Mouse (Mus musculus): ENCODE data around the gene Rab7. TPM values are rescaled to one million over a fixed set of nuclear protein-coding genes. Genes with fewer than 3 reads are reported as not detected.
A peak's percentile ranks its signal among the peaks of the same experiment; 100 is the strongest.

The Rab7 gene
- polyA plus RNA-seq, 1 experiment from 2014 or later = 253 TPM

GRCm38 (mm10) chr6:88065968-88066367, 20.9 kb upstream of the Rab7 start:
- no peak for DNase-seq (ENCODE audit: low spot score)
- H3K4me1 ChIP-seq (ENCODE audit: insufficient read depth, low read depth, low read length) = no peaks in the 10 kb centered on the region; the same call in 1 of the 2 replicates
- no peaks in the 10 kb centered on the region for H3K9me3 ChIP-seq (ENCODE audit: low read length)
- no peak overlapping the region for H3K4me3 ChIP-seq (ENCODE audit: low read depth, low read length)
- no peaks in the 10 kb centered on the region for H3K27me3 ChIP-seq (replicated peaks; ENCODE audit: insufficient read depth, low read length)
- no peak overlapping the region for H3K27ac ChIP-seq (ENCODE audit: low read length)
- TF ChIP-seq EP300 (IDR thresholded peaks at IDR 0.05) (no peak), CTCF (IDR thresholded peaks at IDR 0.05) (no peak)
- no peaks in the 10 kb centered on the region for H3K36me3 ChIP-seq (ENCODE audit: insufficient read depth, low read length)
- H3K9ac ChIP-seq (replicated peaks; ENCODE audit: low read depth) = no peak overlapping the region
- H3K4me2 ChIP-seq (replicated peaks; ENCODE audit: low read depth, low read length) = no peak overlapping the region
- ATAC-seq = no peak
- WGBS = 74% methylated on average over 3 of the region's 3 CpGs

- H3K4me2 ChIP-seq (replicated peaks; ENCODE audit: low read depth, low read length) = no peak overlapping the region
- no peaks in the 10 kb centered on the region for H3K36me3 ChIP-seq (ENCODE audit: insufficient read depth, low read length)
- peak; percentile 26; the same call in 1 of the 2 replicates for ATAC-seq
- H3K27ac ChIP-seq (ENCODE audit: low read length) = peak overlapping the region; percentile 62
- WGBS = 30% methylated on average over 4 of the region's 4 CpGs
- peak; percentile 67 for DNase-seq (ENCODE audit: low spot score)
- H3K4me1 ChIP-seq (ENCODE audit: insufficient read depth, low read depth, low read length) = no peaks in the 10 kb centered on the region; the same call in 1 of the 2 replicates
- H3K4me3 ChIP-seq (ENCODE audit: low read depth, low read length) = no peak overlapping the region
- H3K9me3 ChIP-seq (ENCODE audit: low read length) = no peaks in the 10 kb centered on the region
- peak; percentile 58; the same call in 1 of the 2 replicates for TF ChIP-seq EP300 (IDR thresholded peaks at IDR 0.05)
- no peak for TF ChIP-seq CTCF (IDR thresholded peaks at IDR 0.05)
- no peaks in the 10 kb centered on the region for H3K27me3 ChIP-seq (replicated peaks; ENCODE audit: insufficient read depth, low read length)
- no peak overlapping the region for H3K9ac ChIP-seq (replicated peaks; ENCODE audit: low read depth)
Observed at GRCm38 (mm10) chr6:88065116-88065515, 20.0 kb upstream of the Rab7 start.

GRCm38 (mm10) chr6:88064072-88064642, 19.1 kb upstream of the Rab7 start:
- no peak overlapping the region for H3K4me3 ChIP-seq (ENCODE audit: low read depth, low read length)
- no peak overlapping the region for H3K4me2 ChIP-seq (replicated peaks; ENCODE audit: low read depth, low read length)
- DNase-seq (ENCODE audit: low spot score) = no peak
- no peaks in the 10 kb centered on the region for H3K27me3 ChIP-seq (replicated peaks; ENCODE audit: insufficient read depth, low read length)
- no peak for ATAC-seq
- no peak for TF ChIP-seq EP300 (IDR thresholded peaks at IDR 0.05)
- no peak for TF ChIP-seq CTCF (IDR thresholded peaks at IDR 0.05)
- 69% methylated on average over 3 of the region's 3 CpGs for WGBS
- no peak overlapping the region for H3K9ac ChIP-seq (replicated peaks; ENCODE audit: low read depth)
- H3K27ac ChIP-seq (ENCODE audit: low read length) = no peak overlapping the region
- no peaks in the 10 kb centered on the region; the same call in 1 of the 2 replicates for H3K4me1 ChIP-seq (ENCODE audit: insufficient read depth, low read depth, low read length)
- no peaks in the 10 kb centered on the region for H3K9me3 ChIP-seq (ENCODE audit: low read length)
- no peaks in the 10 kb centered on the region for H3K36me3 ChIP-seq (ENCODE audit: insufficient read depth, low read length)

GRCm38 (mm10) chr6:88062398-88062797, 17.3 kb upstream of the Rab7 start:
- no peak for DNase-seq (ENCODE audit: low spot score)
- Histone ChIP-seq H3K9me3 (ENCODE audit: low read length) (no peaks in the 10 kb centered on the region), H3K27ac (ENCODE audit: low read length) (no peak overlapping the region), H3K4me1 (ENCODE audit: insufficient read depth, low read depth, low read length) (no peaks in the 10 kb centered on the region; the same call in 1 of the 2 replicates), H3K36me3 (ENCODE audit: insufficient read depth, low read length) (no peaks in the 10 kb centered on the region), H3K4me3 (ENCODE audit: low read depth, low read length) (no peak overlapping the region), H3K27me3 (replicated peaks; ENCODE audit: insufficient read depth, low read length) (no peaks in the 10 kb centered on the region), H3K4me2 (replicated peaks; ENCODE audit: low read depth, low read length) (no peak overlapping the region), H3K9ac (replicated peaks; ENCODE audit: low read depth) (no peak overlapping the region)
- WGBS = 55% methylated on average over 4 of the region's 4 CpGs
- TF ChIP-seq CTCF (IDR thresholded peaks at IDR 0.05) (no peak), EP300 (IDR thresholded peaks at IDR 0.05) (no peak)
- ATAC-seq = no peak

- H3K4me1 ChIP-seq (ENCODE audit: insufficient read depth, low read depth, low read length) = no peaks in the 10 kb centered on the region; the same call in 1 of the 2 replicates
- H3K9ac ChIP-seq (replicated peaks; ENCODE audit: low read depth) = no peak overlapping the region
- H3K4me3 ChIP-seq (ENCODE audit: low read depth, low read length) = no peak overlapping the region
- DNase-seq (ENCODE audit: low spot score) (no peak), ATAC-seq (no peak)
- WGBS = 85% methylated on average over 4 of the region's 4 CpGs
- no peak overlapping the region for H3K27ac ChIP-seq (ENCODE audit: low read length)
- no peak overlapping the region for H3K4me2 ChIP-seq (replicated peaks; ENCODE audit: low read depth, low read length)
- H3K9me3 ChIP-seq (ENCODE audit: low read length) = no peaks in the 10 kb centered on the region
- TF ChIP-seq CTCF (IDR thresholded peaks at IDR 0.05) (no peak), EP300 (IDR thresholded peaks at IDR 0.05) (no peak)
- H3K27me3 ChIP-seq (replicated peaks; ENCODE audit: insufficient read depth, low read length) = no peaks in the 10 kb centered on the region
- no peaks in the 10 kb centered on the region for H3K36me3 ChIP-seq (ENCODE audit: insufficient read depth, low read length)
Observed at GRCm38 (mm10) chr6:88061406-88061805, 16.3 kb upstream of the Rab7 start.

- no peaks in the 10 kb centered on the region for H3K27me3 ChIP-seq (replicated peaks; ENCODE audit: insufficient read depth, low read length)
- H3K9ac ChIP-seq (replicated peaks; ENCODE audit: low read depth) = no peak overlapping the region
- no peaks in the 10 kb centered on the region for H3K36me3 ChIP-seq (ENCODE audit: insufficient read depth, low read length)
- 76% methylated on average over 4 of the region's 4 CpGs for WGBS
- DNase-seq (ENCODE audit: low spot score) (peak; percentile 32), ATAC-seq (peak; percentile 41; the same call in 1 of the 2 replicates)
- H3K4me3 ChIP-seq (ENCODE audit: low read depth, low read length) = no peak overlapping the region
- H3K4me1 ChIP-seq (ENCODE audit: insufficient read depth, low read depth, low read length) = no peaks in the 10 kb centered on the region; the same call in 1 of the 2 replicates
- H3K4me2 ChIP-seq (replicated peaks; ENCODE audit: low read depth, low read length) = no peak overlapping the region
- no peak overlapping the region for H3K27ac ChIP-seq (ENCODE audit: low read length)
- no peaks in the 10 kb centered on the region for H3K9me3 ChIP-seq (ENCODE audit: low read length)
- TF ChIP-seq CTCF (IDR thresholded peaks at IDR 0.05) (no peak), EP300 (IDR thresholded peaks at IDR 0.05) (no peak)
Observed at GRCm38 (mm10) chr6:88060602-88061001, 15.5 kb upstream of the Rab7 start.
